Mouse (Mus musculus): ENCODE results near the gene Fxyd4. TPM values are rescaled to one million over a fixed set of nuclear protein-coding genes. Genes with fewer than 3 reads are reported as not detected.

Fxyd4 gene
- polyA plus RNA-seq (2015; fragmentation: Nextera tagmentation; extraction: Ambion mirVana) = 81.2 and 92.6 TPM in 2 replicates

GRCm38 (mm10) chr6:117937222-117937932 lies at the start of gene Fxyd4:
TSS of gene Fxyd4 (minus strand) at chr6:117937692.
- H3K27me3 ChIP-seq = no peaks in the 10 kb centered on the region
- no peak; the same call in 1 of the 2 replicates for ATAC-seq (replicated peaks; ENCODE audit: low FRiP score)
- H3K9ac ChIP-seq = 0 out of 2 replicates have a peak within 1 kb of the TSS, but pooled peaks have one; percentile 5
- H3K36me3 ChIP-seq = 0 out of 2 replicates have a peak, but pooled peaks cover 3% of the 10 kb centered on the region
- 0 out of 2 replicates have a peak within 1 kb of the TSS, but pooled peaks have one; percentile 6 for H3K4me3 ChIP-seq (replicated peaks)
- WGBS = 72% methylated on average over 10 of the region's 10 CpGs
- H3K9me3 ChIP-seq (replicated peaks) = no peaks in the 10 kb centered on the region
- H3K27ac ChIP-seq = peak within 1 kb of the TSS; percentile 75
- H3K4me1 ChIP-seq = no peaks in the 10 kb centered on the region
- H3K4me2 ChIP-seq = 0 out of 2 replicates have a peak within 1 kb of the TSS, but pooled peaks have one; percentile 4

DNA sequence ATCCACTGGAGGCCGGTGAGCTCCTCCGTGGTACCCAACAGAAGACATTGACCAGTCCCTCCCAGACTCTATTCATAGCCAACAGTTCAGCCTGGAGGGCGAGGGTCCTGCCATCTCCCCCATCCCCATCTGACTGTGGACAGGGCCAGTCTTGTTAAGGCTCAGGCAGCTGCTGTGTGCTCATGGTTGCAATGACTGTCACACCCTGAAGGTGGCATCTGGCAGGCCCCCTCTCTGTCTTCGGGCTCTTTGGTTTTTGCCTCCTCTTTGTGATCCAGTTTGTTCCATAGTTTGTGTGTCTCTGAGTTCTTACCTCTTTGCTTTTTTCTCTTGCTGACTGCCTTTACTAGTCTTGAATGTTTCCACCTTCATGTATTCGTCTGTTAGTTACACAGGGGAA lies 49.7 kb upstream of the Fxyd4 start:
- H3K4me1 ChIP-seq = no peaks in the 10 kb centered on the region
- no peak overlapping the region for H3K4me3 ChIP-seq (replicated peaks)
- H3K27me3 ChIP-seq = no peaks in the 10 kb centered on the region
- no peak for ATAC-seq (replicated peaks; ENCODE audit: low FRiP score)
- H3K9ac ChIP-seq = no peak overlapping the region
- H3K9me3 ChIP-seq (replicated peaks) = no peaks in the 10 kb centered on the region
- no peaks in the 10 kb centered on the region for H3K36me3 ChIP-seq
- H3K27ac ChIP-seq = no peak overlapping the region
- WGBS = 63% methylated on average over 5 of the region's 5 CpGs
- no peak overlapping the region for H3K4me2 ChIP-seq

DNA sequence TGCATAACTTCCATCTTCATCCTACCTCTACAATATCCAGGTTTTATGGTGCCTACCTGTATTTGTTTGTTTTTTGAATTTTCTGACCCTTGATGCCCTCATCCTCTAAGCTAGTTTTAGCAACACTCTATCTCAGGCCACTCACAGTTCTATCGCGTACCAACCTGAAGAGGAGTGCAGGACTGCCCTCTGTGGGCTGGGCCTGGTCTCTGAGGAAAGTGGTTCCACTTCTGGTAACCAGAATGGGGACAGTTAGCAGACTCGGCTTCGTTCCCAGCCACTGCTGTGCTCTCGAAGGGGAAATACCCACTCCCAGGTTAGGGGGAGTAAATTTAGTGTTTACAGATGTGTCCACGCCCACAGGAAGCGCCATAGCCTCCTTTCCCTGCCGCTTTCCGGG lies 29.2 kb upstream of the Fxyd4 start:
- 13% methylated on average over 9 of the region's 9 CpGs for WGBS
- no peak overlapping the region for H3K9ac ChIP-seq
- peaks cover 7% of the 10 kb centered on the region; the same call in 1 of the 2 replicates for H3K4me1 ChIP-seq
- no peak overlapping the region for H3K27ac ChIP-seq
- H3K9me3 ChIP-seq (replicated peaks) = no peaks in the 10 kb centered on the region; the same call in 1 of the 2 replicates
- H3K4me2 ChIP-seq = peak overlapping the region; percentile 23; the same call in 1 of the 2 replicates
- peak; percentile 58; the same call in 1 of the 2 replicates for ATAC-seq (replicated peaks; ENCODE audit: low FRiP score)
- H3K4me3 ChIP-seq (replicated peaks) = no peak overlapping the region
- H3K27me3 ChIP-seq = no peaks in the 10 kb centered on the region
- H3K36me3 ChIP-seq = no peaks in the 10 kb centered on the region

DNA sequence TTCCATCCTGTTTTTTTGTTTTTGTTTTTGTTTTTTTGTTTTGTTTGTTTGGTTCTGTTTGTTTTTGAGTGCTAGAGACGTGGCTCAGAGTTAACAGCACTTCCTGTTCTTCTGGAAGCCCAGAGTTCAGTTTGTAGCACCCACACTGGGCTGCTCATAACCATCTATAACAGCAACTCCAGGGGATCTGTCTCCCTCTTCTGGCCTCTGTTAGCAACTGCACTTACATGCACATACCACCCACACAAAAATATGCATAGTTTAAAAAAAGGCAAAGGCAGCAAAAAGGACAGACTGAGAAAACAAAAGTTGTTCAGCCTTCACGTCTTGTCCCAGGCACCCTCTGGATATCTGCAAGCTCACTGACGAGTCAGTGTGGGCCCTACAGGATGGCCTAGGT lies 25.7 kb upstream of the Fxyd4 start:
- 94% methylated on average over 3 of the region's 3 CpGs for WGBS
- no peak overlapping the region for H3K4me2 ChIP-seq
- no peak for ATAC-seq (replicated peaks; ENCODE audit: low FRiP score)
- H3K27me3 ChIP-seq = no peaks in the 10 kb centered on the region
- H3K36me3 ChIP-seq = no peaks in the 10 kb centered on the region
- H3K27ac ChIP-seq = no peak overlapping the region
- H3K9ac ChIP-seq = no peak overlapping the region
- H3K4me1 ChIP-seq = peaks cover 7% of the 10 kb centered on the region; the same call in 1 of the 2 replicates
- H3K4me3 ChIP-seq (replicated peaks) = no peak overlapping the region
- no peaks in the 10 kb centered on the region for H3K9me3 ChIP-seq (replicated peaks)

DNA sequence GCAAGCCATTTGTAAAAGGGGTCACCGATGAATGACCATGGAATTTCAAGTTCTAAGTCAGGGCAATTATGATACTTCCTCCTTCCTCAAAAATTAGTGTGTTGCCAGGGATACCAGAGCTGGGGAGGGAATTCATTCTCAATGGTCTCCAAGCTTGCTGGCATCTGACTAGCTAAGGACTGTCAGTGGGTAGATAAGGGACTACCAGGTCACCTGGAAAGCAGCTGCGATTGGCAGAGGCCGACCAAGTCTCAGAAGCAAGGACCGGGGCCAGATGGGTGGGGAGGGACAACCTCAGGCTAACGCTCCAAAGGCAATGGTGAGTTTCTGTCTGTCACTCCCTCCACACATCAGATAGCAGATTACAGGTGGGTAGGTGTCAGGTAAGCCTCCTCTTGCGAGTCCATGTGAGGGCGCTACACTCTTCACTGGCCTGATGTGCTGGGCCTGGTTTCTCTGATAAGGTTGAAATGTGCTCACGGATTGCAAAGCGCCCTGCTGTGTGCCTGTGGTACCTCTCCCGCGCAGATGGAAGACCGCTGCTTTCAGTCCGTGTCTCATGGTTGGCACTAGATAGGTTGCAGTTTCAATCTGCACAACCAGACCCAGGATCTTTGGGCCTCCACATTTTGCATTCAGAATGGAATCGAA lies 19.5 kb upstream of the Fxyd4 start:
- 0 out of 2 replicates have a peak overlapping the region, but pooled peaks have one; percentile 30 for H3K4me2 ChIP-seq
- no peak overlapping the region for H3K4me3 ChIP-seq (replicated peaks)
- no peak overlapping the region for H3K9ac ChIP-seq
- peak; percentile 80 for ATAC-seq (replicated peaks; ENCODE audit: low FRiP score)
- H3K4me1 ChIP-seq = peaks cover 2% of the 10 kb centered on the region; the same call in 1 of the 2 replicates
- H3K27ac ChIP-seq = peak overlapping the region; percentile 79
- WGBS = 20% methylated on average over 14 of the region's 14 CpGs
- H3K36me3 ChIP-seq = no peaks in the 10 kb centered on the region
- no peaks in the 10 kb centered on the region for H3K9me3 ChIP-seq (replicated peaks)
- H3K27me3 ChIP-seq = no peaks in the 10 kb centered on the region

DNA sequence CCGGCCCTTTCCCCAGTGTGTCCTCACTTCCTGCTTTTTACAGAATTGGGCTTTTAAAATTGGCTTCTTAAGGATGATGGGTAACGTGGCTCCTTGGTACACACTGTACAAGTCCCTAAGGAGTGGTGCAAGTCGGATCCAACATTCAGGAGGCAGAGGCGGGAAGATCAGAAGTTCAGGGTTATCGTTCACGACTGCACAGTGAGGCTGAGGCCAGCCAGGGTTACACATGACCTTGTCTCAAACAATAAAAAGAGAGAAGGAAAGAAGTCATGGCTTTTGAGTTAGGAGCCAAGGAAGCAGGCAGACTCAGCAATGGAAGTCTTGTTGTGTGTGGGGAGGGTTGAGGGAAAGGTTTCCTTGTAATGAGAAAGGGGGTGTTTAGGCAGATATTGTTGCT lies 18.7 kb upstream of the Fxyd4 start:
- H3K9ac ChIP-seq = no peak overlapping the region
- H3K4me1 ChIP-seq = peaks cover 2% of the 10 kb centered on the region; the same call in 1 of the 2 replicates
- H3K27me3 ChIP-seq = no peaks in the 10 kb centered on the region
- ATAC-seq (replicated peaks; ENCODE audit: low FRiP score) = no peak
- peak overlapping the region; percentile 79 for H3K27ac ChIP-seq
- 60% methylated on average over 6 of the region's 6 CpGs for WGBS
- no peak overlapping the region for H3K4me2 ChIP-seq
- H3K9me3 ChIP-seq (replicated peaks) = no peaks in the 10 kb centered on the region
- H3K4me3 ChIP-seq (replicated peaks) = no peak overlapping the region
- H3K36me3 ChIP-seq = no peaks in the 10 kb centered on the region

DNA sequence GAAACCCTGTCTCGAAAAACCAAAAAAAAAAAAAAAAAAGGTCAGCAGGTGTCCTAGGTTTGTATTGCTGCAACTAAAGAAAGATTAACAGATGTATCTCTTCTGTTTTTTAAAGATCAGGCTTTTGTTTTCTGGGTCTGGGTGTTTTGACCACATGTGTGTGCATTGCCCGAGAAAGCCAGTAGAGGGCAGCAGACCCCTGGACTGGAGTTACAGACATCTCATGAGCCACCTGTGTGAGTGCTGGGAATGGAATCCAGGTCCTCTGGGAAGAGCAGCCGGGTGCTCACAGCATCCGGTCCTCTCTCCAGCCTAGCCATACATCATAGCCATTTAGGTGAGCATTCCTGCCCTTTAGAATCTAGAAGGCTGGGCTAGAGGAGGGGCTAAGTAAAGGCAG lies 14.8 kb upstream of the Fxyd4 start:
- Histone ChIP-seq H3K9me3 (replicated peaks) (no peaks in the 10 kb centered on the region), H3K27ac (no peak overlapping the region), H3K27me3 (no peaks in the 10 kb centered on the region), H3K4me3 (replicated peaks) (no peak overlapping the region), H3K4me1 (no peaks in the 10 kb centered on the region; the same call in 1 of the 2 replicates), H3K36me3 (no peaks in the 10 kb centered on the region), H3K4me2 (no peak overlapping the region), H3K9ac (no peak overlapping the region)
- 85% methylated on average over 4 of the region's 4 CpGs for WGBS
- no peak for ATAC-seq (replicated peaks; ENCODE audit: low FRiP score)

DNA sequence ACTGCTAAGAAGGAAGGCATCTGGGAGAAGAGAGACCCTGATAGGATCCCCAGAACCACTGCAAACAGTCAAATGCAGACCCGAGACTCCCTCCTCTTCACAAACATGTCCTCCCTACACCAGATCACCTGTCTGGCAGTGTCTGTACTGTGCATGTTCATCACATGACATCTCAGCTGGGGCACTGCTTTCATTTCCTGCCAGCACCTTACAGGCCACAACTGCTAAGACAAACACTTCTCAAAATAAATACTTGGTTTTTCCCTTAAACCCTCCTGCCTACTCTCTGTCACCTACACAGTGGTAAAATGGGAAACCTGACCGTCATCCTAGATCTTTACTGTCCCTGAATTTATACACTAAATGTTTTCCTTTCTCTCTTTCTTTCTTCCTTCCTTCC lies 6.4 kb upstream of the Fxyd4 start:
- H3K4me3 ChIP-seq (replicated peaks) = no peak overlapping the region
- no peaks in the 10 kb centered on the region for H3K27me3 ChIP-seq
- no peaks in the 10 kb centered on the region for H3K9me3 ChIP-seq (replicated peaks)
- H3K9ac ChIP-seq = no peak overlapping the region
- 0 out of 2 replicates have a peak, but pooled peaks cover 3% of the 10 kb centered on the region for H3K36me3 ChIP-seq
- 78% methylated on average over 2 of the region's 2 CpGs for WGBS
- H3K27ac ChIP-seq = no peak overlapping the region
- no peak overlapping the region for H3K4me2 ChIP-seq
- no peaks in the 10 kb centered on the region for H3K4me1 ChIP-seq
- no peak for ATAC-seq (replicated peaks; ENCODE audit: low FRiP score)

GRCm38 (mm10) chr6:117942769-117943168 lies 5.3 kb upstream of the Fxyd4 start:
- 76% methylated on average over 10 of the region's 10 CpGs for WGBS
- Histone ChIP-seq H3K27me3 (no peaks in the 10 kb centered on the region), H3K4me3 (replicated peaks) (no peak overlapping the region), H3K36me3 (0 out of 2 replicates have a peak, but pooled peaks cover 3% of the 10 kb centered on the region), H3K4me2 (no peak overlapping the region), H3K27ac (no peak overlapping the region), H3K4me1 (no peaks in the 10 kb centered on the region), H3K9me3 (replicated peaks) (no peaks in the 10 kb centered on the region), H3K9ac (no peak overlapping the region)
- no peak for ATAC-seq (replicated peaks; ENCODE audit: low FRiP score)

DNA sequence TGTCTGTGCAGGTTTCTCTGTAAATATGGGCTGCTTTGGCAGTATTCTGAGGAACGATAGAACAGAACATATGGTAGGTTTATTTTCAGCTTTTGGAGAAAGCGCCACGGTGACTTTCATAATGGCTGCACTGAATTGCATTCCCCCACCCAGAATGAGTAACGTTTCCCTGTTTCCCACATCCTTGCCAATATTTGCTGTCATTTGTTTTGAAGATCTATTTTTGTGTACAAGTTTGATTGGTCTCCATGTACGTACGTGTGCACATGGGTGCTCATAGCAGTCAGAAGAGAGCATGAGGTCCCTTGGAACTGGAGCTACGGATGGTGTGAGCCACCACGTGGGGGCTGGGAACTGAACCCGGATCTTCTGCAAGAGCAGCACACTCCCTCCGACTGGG lies 1.5 kb upstream of the Fxyd4 start:
- no peak for ATAC-seq (replicated peaks; ENCODE audit: low FRiP score)
- H3K27ac ChIP-seq = no peak overlapping the region
- no peak overlapping the region for H3K4me3 ChIP-seq (replicated peaks)
- 91% methylated on average over 10 of the region's 10 CpGs for WGBS
- H3K9ac ChIP-seq = no peak overlapping the region
- no peak overlapping the region for H3K4me2 ChIP-seq
- H3K27me3 ChIP-seq = no peaks in the 10 kb centered on the region
- H3K9me3 ChIP-seq (replicated peaks) = no peaks in the 10 kb centered on the region
- 0 out of 2 replicates have a peak, but pooled peaks cover 3% of the 10 kb centered on the region for H3K36me3 ChIP-seq
- no peaks in the 10 kb centered on the region for H3K4me1 ChIP-seq

- ATAC-seq (replicated peaks; ENCODE audit: low FRiP score) = no peak
- H3K27me3 ChIP-seq = no peaks in the 10 kb centered on the region
- H3K36me3 ChIP-seq = 0 out of 2 replicates have a peak, but pooled peaks cover 6% of the 10 kb centered on the region
- H3K9me3 ChIP-seq (replicated peaks) = no peaks in the 10 kb centered on the region
- no peak overlapping the region for H3K4me2 ChIP-seq
- H3K27ac ChIP-seq = 0 out of 2 replicates have a peak overlapping the region, but pooled peaks have one; percentile 9
- H3K4me1 ChIP-seq = no peaks in the 10 kb centered on the region
- no peak overlapping the region for H3K9ac ChIP-seq
- no peak overlapping the region for H3K4me3 ChIP-seq (replicated peaks)
- 88% methylated on average over 14 of the region's 14 CpGs for WGBS
These were observed 1.5 kb downstream of the Fxyd4 start for GRCm38 (mm10) chr6:117935681-117936612.
